Mouse (Mus musculus): ENCODE measurements around the gene Apol7a.

Apol7a gene

DNA sequence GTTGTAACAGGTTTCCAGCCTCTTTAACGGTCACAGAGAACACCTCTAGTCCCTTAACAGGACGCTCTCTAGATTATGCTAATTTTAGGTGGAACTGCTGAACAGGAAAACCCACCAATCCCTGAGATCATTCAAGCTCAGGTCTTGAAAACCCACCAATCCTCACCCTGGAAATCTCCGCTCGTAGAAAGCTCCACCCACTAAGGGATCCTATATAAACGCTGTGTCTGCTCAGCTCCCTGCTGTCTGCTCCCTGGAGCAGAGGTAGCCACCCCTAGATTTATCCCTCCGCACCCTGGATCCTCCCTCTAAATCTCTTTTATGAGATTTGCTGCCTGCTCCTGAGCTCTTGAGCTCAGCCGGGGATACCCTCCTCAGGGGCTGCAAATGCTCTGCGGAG is 28.3 kb downstream of the Apol7a start:
- no peak for DNase-seq (ENCODE audit: low spot score)

DNA sequence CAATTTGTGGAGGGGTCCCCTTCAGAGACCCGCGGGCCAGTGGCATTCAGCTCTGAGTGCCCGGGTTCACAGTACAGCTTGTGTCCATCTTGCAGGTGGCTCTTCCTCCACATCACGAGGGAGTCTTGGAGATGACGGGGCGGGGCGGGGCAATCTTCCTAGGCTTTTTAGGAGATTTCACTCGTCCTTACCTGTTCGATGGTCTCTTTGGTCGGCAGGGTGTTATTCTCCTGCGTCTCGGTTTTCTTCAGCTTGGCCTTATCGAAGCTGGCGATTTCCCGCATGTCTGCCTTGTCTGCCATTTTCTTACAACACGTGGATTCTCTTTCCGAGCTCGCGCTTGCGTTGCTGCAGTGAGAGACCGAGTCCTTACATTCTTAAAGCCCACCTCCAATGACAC is 28.9 kb downstream of the Apol7a start:
- DNase-seq (ENCODE audit: low spot score) = no peak

DNA sequence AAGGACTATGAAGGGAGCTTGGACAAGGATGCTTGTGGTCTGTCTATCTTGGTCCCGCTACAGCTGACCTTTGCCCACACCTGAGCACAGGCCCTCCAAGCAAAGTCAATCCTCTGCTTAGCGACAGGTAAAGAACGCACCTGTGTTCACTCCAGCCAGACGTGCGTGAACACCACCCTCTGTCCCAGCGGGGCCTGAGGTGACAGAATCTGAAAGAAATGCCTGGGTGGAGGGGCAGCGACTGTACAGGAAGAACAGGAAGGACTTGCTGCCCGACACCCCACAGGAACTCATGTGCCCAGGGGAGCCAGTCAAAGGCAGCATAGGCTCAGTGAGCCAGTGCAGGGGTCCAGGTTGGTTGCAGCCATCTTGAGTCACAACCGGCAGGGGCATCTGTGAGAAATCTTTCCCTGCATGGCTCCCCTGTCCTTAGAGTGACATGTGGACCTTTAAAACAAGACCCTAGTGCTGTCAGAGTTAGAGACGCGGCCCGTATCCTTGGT is 30.0 kb downstream of the Apol7a start:
- no peak for DNase-seq (ENCODE audit: low spot score)

DNA sequence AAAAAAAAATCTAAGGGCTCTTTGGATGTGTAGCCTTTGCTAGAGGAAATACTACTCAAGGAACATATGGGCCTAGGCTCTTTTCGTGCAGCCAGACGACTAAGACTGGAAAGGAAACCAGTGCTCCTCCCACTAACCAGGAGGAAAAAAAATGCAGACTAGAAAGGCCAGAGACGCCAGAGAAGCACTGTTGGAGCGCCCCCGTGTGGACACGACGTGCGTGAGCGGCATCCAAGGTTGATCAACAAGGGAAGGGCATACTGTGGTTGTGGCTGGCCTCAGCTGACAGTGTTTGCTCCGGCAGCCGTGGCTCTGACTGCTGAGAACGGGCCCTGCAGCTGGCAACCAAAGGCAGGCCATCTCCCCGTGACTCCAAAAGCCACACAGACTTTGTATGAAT is 30.8 kb downstream of the Apol7a start:
- peak; percentile 96 for DNase-seq (ENCODE audit: low spot score)

DNA sequence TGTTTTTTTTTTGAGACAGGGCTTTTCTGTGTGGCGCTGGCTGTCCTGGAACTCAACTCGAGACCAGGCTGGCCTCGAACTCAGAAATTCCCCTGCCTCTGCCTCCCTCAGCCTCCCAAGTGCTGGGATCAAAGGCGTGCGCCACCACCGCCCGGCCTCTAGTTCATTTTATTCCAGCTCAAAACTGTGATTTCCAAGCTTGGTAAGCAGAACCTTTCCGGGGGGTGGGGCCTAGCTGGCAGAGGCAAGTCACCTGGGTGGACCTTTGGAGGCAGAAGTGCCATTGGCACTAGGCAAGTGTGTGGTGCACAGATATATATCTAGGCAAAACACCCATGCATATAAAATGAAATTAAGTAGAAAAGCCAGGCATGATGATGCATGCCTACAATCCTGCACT is 31.4 kb downstream of the Apol7a start:
- DNase-seq (ENCODE audit: low spot score) = no peak

DNA sequence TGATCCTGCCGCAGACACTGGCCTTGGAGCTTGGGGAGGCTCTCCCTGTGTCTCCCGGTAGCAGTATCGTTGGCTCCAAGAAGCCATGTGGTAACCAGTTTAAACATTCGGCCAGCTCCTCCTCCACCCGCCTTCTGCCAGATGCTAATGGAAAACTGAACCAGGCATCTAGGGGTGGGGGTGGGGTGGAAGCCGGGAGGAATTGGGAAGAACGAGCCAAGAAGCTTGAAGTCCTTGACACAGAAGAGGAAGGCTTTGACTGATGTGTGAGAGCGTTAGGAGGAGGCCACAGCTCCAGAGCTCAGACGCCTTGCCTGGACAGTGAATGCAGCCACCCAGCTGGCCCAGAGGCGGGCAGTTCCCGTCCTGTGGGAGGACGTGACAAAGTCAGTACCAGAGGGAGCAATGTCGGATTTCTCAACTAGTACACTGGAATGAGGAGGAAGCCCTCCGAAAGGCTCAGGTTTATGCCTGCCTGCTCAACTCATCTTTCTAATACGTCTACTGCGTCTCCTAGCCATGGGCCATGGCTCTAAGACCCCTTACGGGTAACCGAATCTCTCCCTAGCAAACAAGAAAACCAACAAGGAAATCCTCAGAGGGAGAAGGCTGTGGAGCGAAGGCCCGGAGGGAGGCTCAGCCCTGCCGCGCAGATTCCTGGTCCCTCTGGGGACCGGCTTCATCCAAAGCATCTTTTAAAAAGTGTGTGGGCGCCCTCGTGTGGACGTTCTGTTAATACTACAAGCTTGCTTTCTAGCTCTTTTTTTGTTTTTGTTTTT is 32.0 kb downstream of the Apol7a start:
- DNase-seq (ENCODE audit: low spot score) = peak; percentile 82

DNA sequence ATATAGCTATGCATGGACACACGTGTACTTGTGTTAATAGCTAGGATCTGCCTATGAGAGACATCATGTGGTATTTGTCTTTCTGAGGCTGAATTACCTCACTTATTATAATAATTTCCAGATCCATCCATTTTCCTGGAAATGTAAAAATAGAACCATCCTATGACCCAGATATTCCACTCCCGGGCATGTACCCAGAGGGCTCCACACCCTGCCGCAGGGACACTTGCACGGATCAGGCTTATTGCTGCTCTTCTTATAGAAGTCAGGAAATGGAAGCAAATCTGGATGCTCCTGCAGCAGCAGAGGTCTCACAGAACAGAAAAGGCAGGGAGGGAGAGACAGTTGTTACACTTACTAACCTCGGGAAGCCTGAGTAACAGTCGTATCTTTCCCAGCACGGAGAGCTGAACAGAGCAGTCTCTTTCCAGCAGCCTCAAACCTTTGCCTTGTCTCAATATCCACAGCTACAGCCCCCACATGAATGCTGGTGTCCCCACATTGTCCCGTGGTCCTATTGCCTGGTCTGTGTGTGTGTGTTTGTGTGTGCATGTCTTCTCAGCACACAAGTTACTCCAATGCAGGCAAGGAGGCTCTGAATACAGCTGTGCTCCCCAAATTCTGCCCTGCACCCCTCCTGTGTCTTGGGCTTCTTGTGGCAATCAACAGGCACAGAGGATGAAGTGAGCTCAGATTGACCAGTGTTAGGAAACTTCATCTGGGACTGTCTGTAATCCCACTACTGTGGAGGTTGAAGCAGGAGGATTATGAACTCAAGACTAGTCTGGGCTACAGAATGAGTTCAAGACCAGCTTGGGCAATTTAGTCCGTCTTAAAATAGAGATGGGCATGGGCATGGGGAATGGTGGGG is 33.0 kb downstream of the Apol7a start:
- no peak for DNase-seq (ENCODE audit: low spot score)

DNA sequence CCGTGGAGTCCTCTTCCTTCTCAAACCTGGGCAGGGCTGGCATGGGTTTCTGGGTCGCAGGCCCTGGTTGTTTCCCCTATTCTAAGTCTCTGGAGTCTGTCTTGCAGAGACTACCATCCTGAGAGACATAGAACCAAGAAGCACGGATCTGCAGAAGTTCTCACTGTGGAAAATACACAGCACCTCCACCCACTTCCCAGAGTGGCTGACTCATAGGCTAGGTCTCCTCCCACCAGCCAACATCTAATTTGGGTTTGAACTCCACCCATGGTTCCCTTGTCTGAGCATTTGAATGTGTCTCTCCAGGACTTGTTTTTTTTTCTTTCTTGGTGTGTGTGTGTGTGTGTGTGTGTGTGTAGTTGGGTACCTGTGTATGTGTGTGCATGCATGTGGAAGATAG is 34.9 kb downstream of the Apol7a start:
- no peak for DNase-seq (ENCODE audit: low spot score)

DNA sequence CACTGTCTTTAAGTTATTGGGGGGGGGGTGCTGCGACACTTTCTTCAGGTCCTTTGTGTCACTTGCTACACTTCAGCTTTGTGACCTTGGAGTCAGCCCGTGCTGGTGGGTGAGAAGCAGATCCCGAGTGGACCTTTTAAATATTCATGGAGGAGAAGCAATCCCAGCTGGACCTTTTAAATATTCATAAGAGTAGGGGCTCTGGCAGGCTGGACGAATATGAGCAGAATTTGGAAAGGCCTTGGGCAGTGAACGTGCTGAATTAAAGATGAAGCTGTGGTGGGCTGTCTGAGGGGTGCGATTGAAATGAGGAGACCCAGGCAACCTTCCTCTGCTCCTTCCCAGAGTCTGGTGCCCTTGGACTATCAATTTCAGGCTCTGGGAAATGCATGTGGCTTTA is 35.3 kb downstream of the Apol7a start:
- no peak for DNase-seq (ENCODE audit: low spot score)

DNA sequence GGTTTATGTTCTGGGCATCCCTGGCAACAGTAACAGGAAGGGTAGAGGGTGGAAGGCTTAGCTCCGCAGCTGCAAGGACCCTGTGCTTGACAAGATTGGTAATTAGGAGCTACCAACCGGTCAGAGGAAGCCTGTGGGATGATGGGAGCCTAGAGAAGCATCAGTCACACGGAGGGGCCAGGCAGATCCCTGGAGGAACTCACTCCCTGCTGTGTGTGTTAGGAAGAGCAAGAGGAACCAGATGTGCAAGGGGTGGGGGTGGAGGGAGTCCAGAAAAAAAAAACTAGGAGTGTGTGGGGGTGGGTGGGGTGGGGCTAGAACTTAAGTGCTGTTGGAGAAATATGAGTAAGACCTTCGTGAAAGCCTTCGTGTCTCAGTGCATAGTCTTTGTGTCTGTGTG is 36.0 kb downstream of the Apol7a start:
- no peak for DNase-seq (ENCODE audit: low spot score)

DNA sequence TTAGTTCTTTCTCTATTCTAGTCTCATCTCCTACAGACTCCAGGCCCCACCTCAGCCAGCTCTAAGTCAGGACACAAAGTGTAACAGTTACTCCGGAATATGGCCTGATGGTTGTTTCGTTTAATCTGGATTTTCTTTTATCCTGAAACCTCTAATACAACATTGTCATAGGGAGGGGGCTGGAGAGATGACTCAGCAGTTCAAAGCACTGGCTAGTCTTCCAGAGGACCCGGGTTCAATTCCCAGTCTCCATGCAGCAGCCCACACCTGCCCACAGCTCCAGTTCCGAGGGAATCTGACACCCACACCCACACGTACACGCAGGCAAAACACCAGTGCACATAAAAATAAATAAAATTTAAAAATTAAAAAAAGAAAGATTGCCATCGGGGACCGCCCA is 39.0 kb downstream of the Apol7a start:
- no peak for DNase-seq (ENCODE audit: low spot score)

DNA sequence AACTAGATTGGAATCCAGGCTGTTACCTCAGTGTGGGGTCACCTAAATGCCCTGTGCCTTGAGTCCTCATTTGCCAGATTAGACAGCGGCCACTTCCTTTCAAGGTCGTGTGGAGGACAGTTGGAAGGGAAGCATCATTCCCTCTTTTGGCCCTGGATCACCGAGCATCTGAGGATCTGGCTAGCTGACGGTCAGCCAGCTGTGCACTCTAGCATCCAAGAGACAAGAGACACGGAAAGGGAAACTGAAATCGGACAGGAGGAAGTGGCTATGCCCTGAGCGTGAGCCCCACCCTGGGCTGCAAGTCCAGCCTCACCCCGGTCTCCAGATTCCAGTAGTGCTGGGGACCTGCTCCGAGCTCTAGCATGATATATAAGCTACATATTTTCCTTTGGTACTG is 39.4 kb downstream of the Apol7a start:
- peak; percentile 14 for DNase-seq (ENCODE audit: low spot score)

DNA sequence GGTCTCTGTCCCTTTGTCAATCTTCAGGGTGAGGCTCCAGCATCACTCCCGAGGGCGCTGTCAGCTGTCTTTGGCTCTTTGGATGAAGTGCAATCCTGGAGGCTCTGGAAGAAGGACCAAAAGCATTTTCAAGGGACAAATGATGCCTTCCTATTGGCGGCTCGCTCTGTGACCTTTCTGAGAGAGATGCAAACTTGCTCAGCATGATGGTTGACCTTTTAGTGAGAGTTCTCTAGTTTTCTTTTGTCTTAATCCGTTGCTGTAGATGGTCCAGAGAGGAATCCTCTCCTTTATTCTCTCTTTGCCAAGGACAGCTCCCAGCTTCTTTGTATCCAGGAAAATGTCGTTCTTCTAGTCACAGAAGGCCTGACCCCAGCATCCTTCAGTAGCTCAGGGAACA is 39.8 kb downstream of the Apol7a start:
- no peak for DNase-seq (ENCODE audit: low spot score)

DNA sequence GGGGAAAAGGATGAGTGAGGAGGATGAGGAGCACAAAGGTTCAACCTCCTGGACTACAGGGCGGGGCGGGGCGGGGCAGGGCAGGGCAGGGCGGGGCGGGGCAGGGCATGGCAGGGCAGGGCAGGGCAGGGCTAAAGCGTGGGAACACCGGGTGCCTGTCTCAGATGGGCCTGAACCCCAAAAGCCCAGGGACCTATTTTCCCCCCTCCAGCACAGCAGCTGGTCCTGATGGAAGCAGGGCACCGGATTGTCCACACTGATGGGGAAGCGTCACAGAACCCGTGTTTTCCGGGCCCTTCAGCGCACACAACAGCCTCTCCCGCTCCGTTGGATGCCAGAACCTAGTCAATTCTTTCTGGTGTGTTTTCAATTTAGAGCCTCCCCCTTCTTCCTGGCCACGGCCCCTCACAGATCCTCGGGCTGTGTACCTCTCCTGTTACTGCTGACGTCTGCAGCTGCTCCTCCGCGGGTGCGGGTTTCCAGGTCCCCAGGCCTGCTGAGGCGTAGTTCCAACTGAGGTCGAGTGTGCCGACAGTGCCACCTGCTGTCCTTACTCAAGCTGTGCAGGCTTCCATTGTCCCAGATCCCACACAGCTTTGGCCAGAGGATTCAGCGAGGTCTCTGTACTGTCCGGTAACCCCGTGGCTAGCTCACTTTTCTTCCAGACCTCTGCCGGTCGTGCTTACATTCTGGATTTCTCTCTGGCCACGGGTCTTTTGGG is 40.4 kb downstream of the Apol7a start:
- DNase-seq (ENCODE audit: low spot score) = peak; percentile 82

DNA sequence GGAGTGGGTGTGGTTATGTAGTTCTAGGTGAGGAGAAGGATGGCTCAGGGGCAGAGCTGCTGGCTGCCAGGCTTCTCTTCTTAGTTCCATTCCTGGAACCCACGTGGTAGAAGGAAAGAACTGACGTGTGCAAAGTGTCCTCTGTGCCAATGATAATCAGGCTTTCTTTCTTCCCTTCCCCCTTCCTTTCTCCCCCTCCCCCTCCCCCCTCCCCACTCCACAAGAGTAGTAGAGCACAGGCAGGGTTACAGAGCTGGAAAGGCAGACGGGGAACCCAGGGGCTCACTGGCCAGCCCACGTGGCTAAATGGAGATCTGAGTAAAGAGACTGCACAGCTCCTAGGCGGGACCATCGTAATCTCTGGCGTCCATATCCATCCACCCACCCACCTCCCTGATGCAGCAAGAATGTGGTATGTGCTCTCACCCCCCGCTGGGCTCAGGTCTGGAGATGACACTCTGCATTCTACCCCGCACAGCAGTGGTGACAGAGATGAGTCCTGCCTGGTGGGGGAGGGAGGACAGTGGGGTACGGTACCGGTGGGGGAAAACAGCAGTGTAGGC is 42.6 kb downstream of the Apol7a start:
- DNase-seq (ENCODE audit: low spot score) = no peak

DNA sequence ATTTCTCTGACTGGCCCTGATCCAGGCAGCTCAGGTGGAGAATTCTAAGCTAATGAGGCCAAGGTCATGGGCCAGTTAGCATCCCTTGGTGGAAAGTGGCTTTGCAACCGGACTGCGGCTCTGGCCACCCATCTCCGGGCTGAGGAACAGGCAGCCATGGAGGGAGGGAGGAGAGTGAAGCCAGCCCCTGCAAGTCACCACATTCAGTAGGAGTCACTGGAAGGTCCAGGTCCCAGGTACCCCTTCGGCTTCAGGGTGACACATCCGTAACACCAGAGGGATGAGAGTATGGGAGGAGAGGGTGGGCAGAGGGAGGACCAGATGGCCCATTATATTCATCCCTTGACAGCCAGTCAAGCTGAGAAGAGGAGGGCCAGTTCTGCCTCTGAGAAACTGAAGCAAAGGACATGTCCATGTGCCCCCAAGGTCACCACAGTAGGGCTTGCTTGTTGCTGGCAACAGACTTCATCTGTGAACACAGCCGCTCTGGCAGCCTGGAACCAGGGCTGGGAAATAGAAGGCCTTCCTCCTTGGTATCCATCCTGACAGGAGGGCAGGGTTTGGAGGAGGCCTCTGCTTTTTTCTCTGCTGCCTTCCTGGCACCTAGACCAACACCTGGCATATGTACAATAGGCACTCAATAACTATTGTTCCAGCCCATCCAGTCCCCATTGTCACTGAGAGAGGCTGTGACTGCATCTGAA is 43.9 kb downstream of the Apol7a start:
- DNase-seq (ENCODE audit: low spot score) = no peak

DNA sequence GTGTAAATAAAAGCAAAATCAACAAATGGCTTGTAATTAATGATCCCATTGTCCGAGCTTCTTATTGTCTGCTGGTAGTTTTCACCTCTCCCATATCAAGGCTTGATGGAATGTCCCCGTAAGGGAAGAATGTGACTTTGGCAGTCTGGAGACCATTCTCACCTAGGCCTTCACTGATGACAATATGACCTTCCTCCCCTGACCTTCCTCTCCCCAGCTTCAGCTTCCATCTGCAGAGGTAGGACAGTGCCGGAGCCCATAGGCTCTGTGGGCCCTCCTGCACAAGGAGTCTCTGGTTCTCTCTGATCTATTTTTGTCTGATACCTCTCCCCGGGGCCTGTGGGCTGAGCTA is 44.4 kb downstream of the Apol7a start:
- no peak for DNase-seq (ENCODE audit: low spot score)

DNA sequence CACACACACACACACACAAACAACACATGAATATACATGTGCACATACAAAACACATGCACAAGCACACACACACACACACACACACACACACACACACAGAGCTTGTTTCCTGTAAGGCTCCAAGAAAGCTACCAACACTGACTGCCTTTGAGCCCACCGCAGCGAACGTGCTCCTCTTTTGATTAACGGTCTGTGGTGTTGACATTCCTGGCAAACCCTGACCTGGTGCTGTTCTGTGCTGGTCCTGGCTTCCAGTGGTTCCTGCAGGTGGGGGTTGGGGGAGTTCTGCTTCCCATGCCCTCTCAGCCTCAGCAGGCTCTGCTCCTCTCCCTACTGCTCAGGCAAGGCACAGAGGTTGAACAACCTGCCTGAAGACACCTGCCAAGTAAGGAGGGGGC is 45.1 kb downstream of the Apol7a start:
- no peak for DNase-seq (ENCODE audit: low spot score)

DNA sequence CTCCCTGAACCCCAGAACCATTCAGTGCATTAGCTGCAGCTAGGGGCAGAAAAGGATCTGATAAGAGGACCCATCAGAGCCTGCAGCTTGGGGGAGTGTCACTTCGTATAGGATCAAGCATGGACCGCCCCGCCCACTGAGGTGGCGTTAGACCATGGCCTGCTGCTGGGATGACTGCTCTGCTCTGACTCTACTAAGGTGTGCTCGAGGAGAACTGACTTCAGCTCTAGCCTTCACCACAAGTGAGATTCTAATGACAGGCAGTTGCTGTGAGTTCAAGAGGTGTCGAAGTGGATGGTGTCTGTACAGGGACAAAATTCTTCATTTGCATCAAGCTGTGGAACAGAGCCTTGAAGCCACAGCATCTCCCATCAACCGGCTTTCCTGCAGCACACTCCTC is 46.0 kb downstream of the Apol7a start:
- no peak for DNase-seq (ENCODE audit: low spot score)

DNA sequence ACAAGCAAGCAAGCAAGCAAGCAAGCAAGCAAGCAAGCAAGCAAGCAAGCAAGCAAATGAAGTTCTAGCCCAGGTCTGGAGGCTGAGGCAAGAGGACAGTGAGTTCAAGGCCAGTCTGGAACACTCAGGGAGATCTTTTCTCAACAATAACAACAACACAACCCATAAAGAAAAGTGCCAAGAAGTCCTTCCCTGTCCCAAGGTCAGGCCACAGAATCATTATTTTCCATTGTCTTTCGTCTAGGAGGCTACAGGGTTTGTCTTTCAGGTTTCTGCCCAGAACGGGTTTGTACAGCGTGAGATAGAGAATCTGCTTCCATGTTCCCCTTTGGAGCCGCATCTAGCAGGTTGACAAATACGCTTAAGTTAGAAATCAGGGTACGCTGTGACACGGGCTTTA is 48.8 kb downstream of the Apol7a start:
- no peak for DNase-seq (ENCODE audit: low spot score)

DNA sequence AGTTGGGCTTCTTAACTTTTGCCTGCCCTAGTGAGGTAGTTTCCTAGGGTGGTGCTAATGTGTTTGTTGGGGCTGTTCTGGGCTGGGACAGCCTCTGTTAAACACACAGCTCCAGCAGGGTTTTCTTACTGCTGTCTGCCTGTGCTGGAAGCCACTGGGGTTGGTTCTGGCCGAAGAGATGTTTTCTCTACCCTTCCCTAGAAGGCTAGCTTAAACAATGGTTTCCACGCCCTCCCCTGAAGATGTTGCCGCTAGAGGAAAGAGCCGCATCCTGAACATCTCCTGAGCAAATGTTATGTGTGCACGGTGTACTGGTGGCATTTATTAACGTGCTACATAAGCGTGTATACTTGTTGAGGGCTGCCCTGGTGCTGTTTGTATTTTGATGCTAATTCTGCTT is 50.8 kb downstream of the Apol7a start:
- DNase-seq (ENCODE audit: low spot score) = no peak
